Mouse (Mus musculus): ENCODE results near the gene Tcea3. TPM values are rescaled to one million over a fixed set of nuclear protein-coding genes. Genes with fewer than 3 reads are reported as not detected.

Gene Tcea3
- polyA plus RNA-seq, 1 experiment from 2014 or later, result 29.1 TPM

DNA sequence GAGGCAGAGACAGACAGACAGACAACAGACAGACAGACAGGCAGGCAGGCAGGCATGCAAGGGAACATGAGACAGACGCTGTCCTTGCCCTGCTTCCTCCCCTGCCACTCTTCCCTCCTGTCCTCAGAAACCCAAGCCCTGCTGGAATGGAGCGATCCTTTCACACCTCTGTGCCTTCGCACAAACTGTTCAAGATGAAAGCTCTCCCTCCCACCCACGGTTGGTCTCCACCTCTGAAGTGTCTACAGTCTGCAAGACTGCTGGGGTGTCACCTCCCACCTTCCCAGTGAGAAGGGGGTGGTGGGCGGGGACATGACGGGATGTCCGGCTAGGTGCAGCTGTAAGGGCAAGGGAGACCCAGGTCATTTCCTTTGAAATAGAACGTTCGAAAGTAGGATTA, 34.1 kb downstream of the Tcea3 start:
- Histone ChIP-seq H3K27me3 (ENCODE audit: control insufficient read depth, insufficient read depth, low read length) (no peaks in the 10 kb centered on the region), H3K4me1 (ENCODE audit: control insufficient read depth, insufficient read depth, low read length) (peaks cover 18% of the 10 kb centered on the region), H3K9me3 (replicated peaks; ENCODE audit: control insufficient read depth, low read length) (no peaks in the 10 kb centered on the region), H3K36me3 (ENCODE audit: control insufficient read depth, insufficient read depth, low read length) (no peaks in the 10 kb centered on the region), H3K4me2 (ENCODE audit: low read depth, low read length) (no peak overlapping the region), H3K4me3 (replicated peaks; ENCODE audit: low read length) (no peak overlapping the region), H3K27ac (ENCODE audit: low read length) (no peak overlapping the region), H3K9ac (ENCODE audit: low read length) (no peak overlapping the region)
- 54% methylated on average over 9 of the region's 9 CpGs for WGBS
- ATAC-seq (ENCODE audit: insufficient read depth, low FRiP score), result no peak

DNA sequence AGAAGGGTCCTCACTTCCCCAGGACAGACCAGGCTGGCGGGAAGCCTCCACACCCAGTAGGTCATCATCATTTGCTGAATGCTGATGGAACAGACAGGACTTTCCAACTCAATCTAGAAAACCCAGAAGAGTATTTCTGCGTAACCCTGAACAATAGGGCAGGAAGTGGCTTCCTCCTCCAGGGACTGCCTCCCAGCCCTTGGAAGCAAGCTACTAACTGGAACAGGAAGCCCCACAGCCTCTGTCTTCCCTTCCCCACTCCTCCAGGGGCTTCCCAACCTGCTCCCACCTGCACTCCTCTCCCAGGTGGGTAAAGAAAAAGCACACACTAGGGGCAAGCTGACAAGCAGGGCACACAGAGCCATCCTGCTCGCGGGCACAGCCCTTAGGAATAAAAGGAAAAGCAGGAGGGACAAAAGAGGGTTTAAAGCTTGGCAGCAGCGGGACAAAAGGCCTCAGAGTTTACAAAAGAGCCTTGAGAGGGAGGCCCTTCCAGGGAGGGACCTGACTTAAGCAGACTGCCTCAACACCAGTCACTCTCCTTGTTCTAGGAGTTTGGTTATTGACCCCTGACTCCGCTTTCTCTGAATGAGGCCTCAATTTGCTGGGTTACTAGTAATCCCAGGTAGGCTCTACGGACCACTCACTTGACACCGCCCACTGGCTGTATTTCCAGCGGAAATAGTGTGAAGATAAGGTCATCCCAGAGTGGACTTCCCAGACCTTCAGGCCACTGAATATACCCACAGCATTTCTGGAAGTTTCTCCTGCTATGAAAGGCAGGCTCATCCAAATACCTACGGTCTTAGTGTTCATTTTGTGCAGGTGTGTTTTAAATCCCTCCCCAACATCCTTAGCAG, 35.3 kb downstream of the Tcea3 start:
- Histone ChIP-seq H3K27me3 (ENCODE audit: control insufficient read depth, insufficient read depth, low read length) (no peaks in the 10 kb centered on the region), H3K36me3 (ENCODE audit: control insufficient read depth, insufficient read depth, low read length) (peaks cover 3% of the 10 kb centered on the region; the same call in 1 of the 2 replicates), H3K9ac (ENCODE audit: low read length) (peak overlapping the region; percentile 70), H3K4me3 (replicated peaks; ENCODE audit: low read length) (no peak overlapping the region), H3K9me3 (replicated peaks; ENCODE audit: control insufficient read depth, low read length) (no peaks in the 10 kb centered on the region), H3K4me2 (ENCODE audit: low read depth, low read length) (peak overlapping the region; percentile 36), H3K4me1 (ENCODE audit: control insufficient read depth, insufficient read depth, low read length) (peaks cover 27% of the 10 kb centered on the region), H3K27ac (ENCODE audit: low read length) (peak overlapping the region; percentile 90)
- no peak for ATAC-seq (ENCODE audit: insufficient read depth, low FRiP score)
- 35% methylated on average over 10 of the region's 10 CpGs for WGBS

DNA sequence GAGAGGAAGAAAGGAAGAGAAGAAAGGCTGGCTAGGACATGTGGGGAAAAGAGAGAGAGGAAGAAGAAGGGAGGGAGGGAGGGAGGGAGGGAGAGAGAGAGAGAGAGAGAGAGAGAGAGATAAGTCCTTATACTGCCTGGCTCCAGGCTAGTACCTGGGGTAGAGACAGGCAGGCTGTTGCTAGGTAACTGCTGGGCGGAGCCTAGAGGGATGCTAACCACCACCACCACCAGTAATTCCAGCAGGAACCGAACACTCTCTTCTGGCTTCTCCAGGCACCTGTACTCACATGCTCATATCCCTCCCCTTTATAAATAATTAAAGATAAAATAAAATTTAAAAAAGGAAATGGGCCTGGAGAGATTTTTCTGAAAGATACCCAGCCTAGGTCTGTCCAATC, 36.3 kb downstream of the Tcea3 start:
- 29% methylated on average over 2 of the region's 2 CpGs for WGBS
- peak overlapping the region; percentile 64 for H3K4me2 ChIP-seq (ENCODE audit: low read depth, low read length)
- ATAC-seq (ENCODE audit: insufficient read depth, low FRiP score), result no peak
- no peaks in the 10 kb centered on the region for H3K27me3 ChIP-seq (ENCODE audit: control insufficient read depth, insufficient read depth, low read length)
- H3K27ac ChIP-seq (ENCODE audit: low read length), result peak overlapping the region; percentile 90
- 0 out of 2 replicates have a peak, but pooled peaks cover 2% of the 10 kb centered on the region for H3K9me3 ChIP-seq (replicated peaks; ENCODE audit: control insufficient read depth, low read length)
- peaks cover 27% of the 10 kb centered on the region for H3K4me1 ChIP-seq (ENCODE audit: control insufficient read depth, insufficient read depth, low read length)
- 0 out of 2 replicates have a peak overlapping the region, but pooled peaks have one; percentile 70 for H3K9ac ChIP-seq (ENCODE audit: low read length)
- peaks cover 11% of the 10 kb centered on the region for H3K36me3 ChIP-seq (ENCODE audit: control insufficient read depth, insufficient read depth, low read length)
- H3K4me3 ChIP-seq (replicated peaks; ENCODE audit: low read length), result no peak overlapping the region

DNA sequence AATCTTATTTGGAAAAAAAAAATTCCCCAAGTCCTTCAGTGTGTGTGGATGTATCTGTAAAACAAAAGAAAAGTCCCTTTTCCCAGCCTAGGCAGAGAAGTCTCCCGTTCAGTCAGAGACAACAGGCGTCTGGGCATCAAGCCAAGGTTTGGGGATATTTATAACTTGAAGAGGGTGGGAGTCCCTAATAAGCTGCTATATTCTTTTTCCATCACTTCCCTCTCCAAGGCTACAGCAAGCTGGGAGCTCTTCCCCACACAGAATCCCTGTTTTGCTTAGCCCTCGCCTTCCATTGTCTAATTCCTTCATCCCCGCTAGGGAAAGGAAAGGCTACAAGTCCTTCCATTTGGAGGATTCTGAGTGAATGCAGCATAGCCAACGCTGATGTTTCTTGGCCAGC, 36.9 kb downstream of the Tcea3 start, which contains the start of gene Zfp46:
TSS of gene Zfp46 (plus strand) at position 229 of the 400 bp plus-strand sequence.
- H3K9me3 ChIP-seq (replicated peaks; ENCODE audit: control insufficient read depth, low read length), result 0 out of 2 replicates have a peak, but pooled peaks cover 2% of the 10 kb centered on the region
- peak within 1 kb of the TSS; percentile 90 for H3K27ac ChIP-seq (ENCODE audit: low read length)
- peak within 1 kb of the TSS; percentile 64 for H3K4me2 ChIP-seq (ENCODE audit: low read depth, low read length)
- peak within 1 kb of the TSS; percentile 81 for H3K9ac ChIP-seq (ENCODE audit: low read length)
- 0 out of 2 replicates have a peak, but pooled peaks have one; percentile 18 for ATAC-seq (ENCODE audit: insufficient read depth, low FRiP score)
- H3K4me1 ChIP-seq (ENCODE audit: control insufficient read depth, insufficient read depth, low read length), result peaks cover 27% of the 10 kb centered on the region
- 22% methylated on average over 5 of the region's 5 CpGs for WGBS
- H3K4me3 ChIP-seq (replicated peaks; ENCODE audit: low read length), result peak within 1 kb of the TSS; percentile 66
- peaks cover 18% of the 10 kb centered on the region for H3K36me3 ChIP-seq (ENCODE audit: control insufficient read depth, insufficient read depth, low read length)
- no peaks in the 10 kb centered on the region for H3K27me3 ChIP-seq (ENCODE audit: control insufficient read depth, insufficient read depth, low read length)

DNA sequence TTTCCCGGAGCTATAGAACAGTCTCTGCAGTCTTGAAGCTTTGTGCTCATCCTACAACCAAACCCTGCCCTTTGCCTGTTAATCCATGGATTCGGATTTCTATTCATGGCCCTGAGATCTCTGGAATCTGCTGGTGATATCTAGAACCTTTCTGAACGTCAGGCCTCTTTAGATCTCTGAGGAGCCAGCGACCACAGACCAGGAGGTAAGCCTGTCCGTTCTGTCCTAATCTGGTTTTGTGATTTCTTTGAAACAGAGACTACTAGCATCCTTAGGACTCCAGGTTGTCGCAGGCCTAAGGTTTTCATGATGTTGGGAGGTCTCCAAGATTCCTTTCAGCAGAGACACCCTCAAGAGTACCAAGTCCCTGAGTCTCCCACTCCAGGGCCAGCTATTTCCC, 37.4 kb downstream of the Tcea3 start:
- ATAC-seq (ENCODE audit: insufficient read depth, low FRiP score), result no peak
- H3K36me3 ChIP-seq (ENCODE audit: control insufficient read depth, insufficient read depth, low read length), result peaks cover 22% of the 10 kb centered on the region

DNA sequence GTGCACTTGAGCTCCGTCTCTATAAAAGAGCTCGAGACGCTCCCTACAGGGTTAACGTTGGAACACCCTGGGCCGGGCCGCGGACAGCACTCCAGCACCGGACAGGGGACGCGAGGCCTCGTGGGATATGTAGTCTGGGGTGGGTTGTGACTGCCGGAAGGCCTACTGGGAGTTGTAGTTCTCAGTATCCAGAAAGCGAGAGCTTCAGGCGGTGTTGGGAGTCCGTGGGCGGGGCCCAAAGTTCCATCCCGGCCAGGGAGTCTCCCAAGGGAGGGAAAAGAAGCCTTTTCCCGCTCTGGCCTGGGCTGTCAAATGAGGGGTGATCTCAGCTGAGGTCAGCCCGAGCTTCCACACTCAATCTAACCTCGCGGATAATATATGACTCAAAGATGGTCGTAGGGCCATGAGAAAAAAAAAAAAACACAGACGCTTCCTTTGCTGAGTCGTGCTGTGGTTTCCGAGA, 37.9 kb downstream of the Tcea3 start:
- H3K36me3 ChIP-seq (ENCODE audit: control insufficient read depth, insufficient read depth, low read length), result peaks cover 27% of the 10 kb centered on the region

More for the DNA sequence above, 37.4 kb downstream of the Tcea3 start:
- 19% methylated on average over 6 of the region's 6 CpGs for WGBS
- peaks cover 27% of the 10 kb centered on the region for H3K4me1 ChIP-seq (ENCODE audit: control insufficient read depth, insufficient read depth, low read length)
- H3K27me3 ChIP-seq (ENCODE audit: control insufficient read depth, insufficient read depth, low read length), result no peaks in the 10 kb centered on the region
- H3K27ac ChIP-seq (ENCODE audit: low read length), result peak overlapping the region; percentile 90
- H3K9ac ChIP-seq (ENCODE audit: low read length), result peak overlapping the region; percentile 75
- peak overlapping the region; percentile 66 for H3K4me3 ChIP-seq (replicated peaks; ENCODE audit: low read length)
- 0 out of 2 replicates have a peak, but pooled peaks cover 2% of the 10 kb centered on the region for H3K9me3 ChIP-seq (replicated peaks; ENCODE audit: control insufficient read depth, low read length)
- H3K4me2 ChIP-seq (ENCODE audit: low read depth, low read length), result peak overlapping the region; percentile 64

DNA sequence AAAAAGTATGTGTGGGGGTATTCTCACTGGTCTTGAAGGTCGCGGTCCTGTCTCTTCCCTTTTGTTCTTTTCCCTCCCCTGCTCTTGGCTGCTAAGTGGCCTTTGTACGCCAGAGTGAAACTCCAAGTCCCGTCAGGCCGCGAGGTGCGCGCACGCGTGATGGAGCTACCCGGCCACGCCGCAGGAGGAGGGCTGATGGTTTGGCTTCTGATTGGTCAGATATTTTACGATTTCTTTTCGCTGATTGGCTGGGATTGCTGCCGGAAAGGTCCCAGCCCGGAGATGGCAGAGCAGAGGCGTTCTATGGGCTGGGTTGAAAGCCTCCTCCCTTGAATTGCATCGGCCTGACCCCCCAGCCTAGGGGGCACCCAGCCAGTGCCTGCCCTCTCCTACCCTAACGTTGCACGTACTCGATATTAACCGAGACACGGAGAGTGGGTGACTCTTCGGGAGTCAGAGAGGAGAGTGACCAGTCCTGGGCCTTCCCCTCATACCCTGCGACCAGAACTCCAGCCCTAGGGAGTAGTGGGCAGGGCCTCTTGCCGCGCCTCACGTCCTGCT, 38.4 kb downstream of the Tcea3 start:
- Histone ChIP-seq H3K9me3 (replicated peaks; ENCODE audit: control insufficient read depth, low read length) (0 out of 2 replicates have a peak, but pooled peaks cover 2% of the 10 kb centered on the region), H3K36me3 (ENCODE audit: control insufficient read depth, insufficient read depth, low read length) (peaks cover 32% of the 10 kb centered on the region), H3K27ac (ENCODE audit: low read length) (peak overlapping the region; percentile 90), H3K9ac (ENCODE audit: low read length) (peak overlapping the region; percentile 81), H3K4me1 (ENCODE audit: control insufficient read depth, insufficient read depth, low read length) (peaks cover 27% of the 10 kb centered on the region), H3K4me3 (replicated peaks; ENCODE audit: low read length) (peak overlapping the region; percentile 66), H3K27me3 (ENCODE audit: control insufficient read depth, insufficient read depth, low read length) (no peaks in the 10 kb centered on the region), H3K4me2 (ENCODE audit: low read depth, low read length) (peak overlapping the region; percentile 85)
- peak; percentile 85 for ATAC-seq (ENCODE audit: insufficient read depth, low FRiP score)
- under 1% methylated on average over 29 of the region's 29 CpGs for WGBS

More for the DNA sequence above, 37.9 kb downstream of the Tcea3 start:
- Histone ChIP-seq H3K4me2 (ENCODE audit: low read depth, low read length) (peak overlapping the region; percentile 64), H3K9ac (ENCODE audit: low read length) (peak overlapping the region; percentile 81), H3K27ac (ENCODE audit: low read length) (peak overlapping the region; percentile 90), H3K27me3 (ENCODE audit: control insufficient read depth, insufficient read depth, low read length) (no peaks in the 10 kb centered on the region), H3K4me3 (replicated peaks; ENCODE audit: low read length) (peak overlapping the region; percentile 66), H3K4me1 (ENCODE audit: control insufficient read depth, insufficient read depth, low read length) (peaks cover 27% of the 10 kb centered on the region), H3K9me3 (replicated peaks; ENCODE audit: control insufficient read depth, low read length) (0 out of 2 replicates have a peak, but pooled peaks cover 2% of the 10 kb centered on the region)
- ATAC-seq (ENCODE audit: insufficient read depth, low FRiP score), result peak; percentile 95
- WGBS, result under 1% methylated on average over 25 of the region's 25 CpGs

DNA sequence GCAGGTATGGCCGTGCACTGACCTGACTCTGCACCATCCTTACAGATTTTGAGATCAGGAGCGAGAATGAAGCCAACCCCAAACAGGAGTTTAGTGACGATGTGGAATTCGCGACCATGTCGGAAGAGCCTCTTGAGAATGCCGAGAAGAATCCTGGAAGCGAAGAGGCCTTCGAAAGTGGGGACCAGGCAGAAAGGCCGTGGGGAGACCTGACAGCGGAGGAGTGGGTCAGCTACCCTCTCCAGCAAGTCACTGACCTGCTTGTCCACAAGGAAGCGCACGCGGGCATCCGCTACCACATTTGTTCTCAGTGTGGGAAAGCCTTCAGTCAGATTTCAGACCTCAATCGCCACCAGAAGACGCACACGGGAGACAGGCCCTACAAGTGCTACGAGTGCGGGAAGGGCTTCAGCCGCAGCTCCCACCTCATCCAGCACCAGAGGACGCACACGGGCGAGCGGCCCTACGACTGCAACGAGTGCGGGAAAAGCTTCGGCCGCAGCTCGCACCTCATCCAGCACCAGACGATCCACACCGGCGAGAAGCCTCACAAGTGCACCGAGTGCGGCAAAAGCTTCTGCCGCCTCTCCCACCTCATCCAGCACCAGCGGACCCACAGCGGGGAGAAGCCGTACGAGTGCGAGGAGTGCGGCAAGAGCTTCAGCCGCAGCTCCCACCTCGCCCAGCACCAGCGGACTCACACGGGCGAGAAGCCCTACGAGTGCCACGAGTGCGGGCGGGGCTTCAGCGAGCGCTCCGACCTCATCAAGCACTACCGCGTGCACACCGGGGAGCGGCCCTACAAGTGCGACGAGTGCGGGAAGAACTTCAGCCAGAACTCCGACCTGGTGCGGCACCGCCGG, 42.6 kb downstream of the Tcea3 start:
- no peak for ATAC-seq (ENCODE audit: insufficient read depth, low FRiP score)
- peaks cover 51% of the 10 kb centered on the region for H3K36me3 ChIP-seq (ENCODE audit: control insufficient read depth, insufficient read depth, low read length)
- peaks cover 11% of the 10 kb centered on the region for H3K4me1 ChIP-seq (ENCODE audit: control insufficient read depth, insufficient read depth, low read length)
- H3K4me3 ChIP-seq (replicated peaks; ENCODE audit: low read length), result no peak overlapping the region
- no peak overlapping the region for H3K27ac ChIP-seq (ENCODE audit: low read length)
- 0 out of 2 replicates have a peak, but pooled peaks cover 2% of the 10 kb centered on the region for H3K9me3 ChIP-seq (replicated peaks; ENCODE audit: control insufficient read depth, low read length)
- WGBS, result 64% methylated on average over 66 of the region's 66 CpGs
- no peak overlapping the region for H3K9ac ChIP-seq (ENCODE audit: low read length)
- no peak overlapping the region for H3K4me2 ChIP-seq (ENCODE audit: low read depth, low read length)
- H3K27me3 ChIP-seq (ENCODE audit: control insufficient read depth, insufficient read depth, low read length), result no peaks in the 10 kb centered on the region

Data from stomach, embryonic 16.5 days (tissue).